Mouse (Mus musculus) cerebellum, adult 11-12 months (tissue): Measurements from ENCODE around the gene Oprd1.

Experiments
- DNase-seq: peaks from one replicate; pipeline ENCODE4 v3.0.0; 2022

The Oprd1 gene

DNA sequence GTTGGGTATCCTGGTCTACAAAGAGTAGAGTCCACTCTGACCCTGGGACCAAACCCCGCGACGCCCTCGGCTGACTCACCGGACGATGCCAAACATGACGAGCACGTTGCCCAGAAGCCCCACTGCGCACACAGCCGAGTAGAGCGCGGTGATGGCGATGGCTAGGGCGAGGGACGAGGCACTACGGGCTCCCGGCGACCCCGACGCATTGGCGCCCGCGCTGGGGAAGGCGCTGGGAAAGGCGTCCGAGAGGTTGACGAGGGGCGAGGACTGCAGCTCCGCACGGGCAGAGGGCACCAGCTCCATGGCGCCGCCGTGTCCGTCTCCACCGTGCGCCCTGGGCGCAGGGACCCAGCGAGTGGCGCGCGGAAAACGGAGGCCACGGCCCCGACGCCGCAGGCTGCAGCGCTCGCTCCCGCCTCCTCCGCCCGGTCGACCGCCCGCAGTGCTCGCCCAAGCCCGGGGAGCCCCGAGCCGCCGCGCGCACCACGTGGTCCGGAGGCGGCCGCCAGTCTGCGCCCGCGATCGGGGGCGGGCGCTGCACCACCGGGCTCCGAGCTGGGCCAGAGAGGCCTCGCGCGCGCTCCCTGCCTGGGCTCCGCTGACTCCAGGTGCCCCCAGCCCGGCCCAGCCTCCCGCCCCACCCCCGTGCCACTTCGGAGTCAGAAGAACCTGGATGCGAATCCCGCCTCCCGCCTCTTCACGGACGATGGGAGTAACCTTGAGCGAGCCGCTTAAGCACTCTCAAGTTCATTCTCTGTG is at the start of gene Oprd1:
Gene Oprd1, minus strand, starts transcription at position 407 of the 762 bp plus-strand sequence.
- DNase-seq: no peak

DNA sequence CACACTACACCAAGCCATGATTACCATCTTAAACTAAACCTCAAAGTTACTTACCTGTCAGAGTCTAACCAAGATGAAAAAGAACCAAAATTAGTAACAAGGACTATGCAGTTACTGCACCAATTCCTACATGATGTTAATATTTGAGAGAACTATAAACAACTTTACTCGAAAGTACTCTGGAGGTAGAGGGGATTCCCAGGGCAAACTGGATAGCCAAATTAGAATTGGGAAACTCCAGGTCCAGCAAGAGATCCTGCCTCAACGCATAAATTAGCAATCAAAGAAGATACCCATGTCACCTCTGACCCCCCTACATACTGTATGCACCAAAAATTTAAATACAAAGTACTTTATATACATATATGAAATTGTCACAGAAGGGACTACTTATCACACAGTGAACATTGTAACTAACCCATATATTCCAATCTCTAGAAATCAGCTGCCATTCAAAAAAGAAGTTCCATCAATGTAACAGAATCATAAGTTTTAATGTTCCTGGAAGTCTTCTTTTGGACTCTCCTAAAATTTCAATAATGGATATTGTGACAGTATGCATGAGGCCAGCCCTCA is 43.6 kb upstream of the Oprd1 start:
- DNase-seq: no peak

DNA sequence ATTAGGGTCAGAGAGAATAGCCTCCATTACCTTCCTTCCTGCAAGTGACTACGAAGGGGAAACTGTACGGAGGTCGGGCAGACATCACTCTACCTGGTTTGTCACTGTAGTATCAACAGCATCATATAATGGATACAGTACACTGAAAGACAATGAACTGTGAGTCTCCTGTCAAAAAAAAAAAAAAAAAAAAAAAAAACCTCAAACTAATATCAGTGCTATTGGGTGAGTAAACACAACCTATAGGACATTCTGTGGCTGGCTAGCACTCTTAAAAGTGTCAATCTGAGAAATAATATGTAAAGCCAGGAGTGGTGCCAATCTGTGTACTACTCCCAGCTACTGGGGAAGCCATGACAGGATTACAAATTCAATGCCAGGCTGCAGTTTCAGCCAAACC is 38.9 kb upstream of the Oprd1 start:
- DNase-seq: no peak

DNA sequence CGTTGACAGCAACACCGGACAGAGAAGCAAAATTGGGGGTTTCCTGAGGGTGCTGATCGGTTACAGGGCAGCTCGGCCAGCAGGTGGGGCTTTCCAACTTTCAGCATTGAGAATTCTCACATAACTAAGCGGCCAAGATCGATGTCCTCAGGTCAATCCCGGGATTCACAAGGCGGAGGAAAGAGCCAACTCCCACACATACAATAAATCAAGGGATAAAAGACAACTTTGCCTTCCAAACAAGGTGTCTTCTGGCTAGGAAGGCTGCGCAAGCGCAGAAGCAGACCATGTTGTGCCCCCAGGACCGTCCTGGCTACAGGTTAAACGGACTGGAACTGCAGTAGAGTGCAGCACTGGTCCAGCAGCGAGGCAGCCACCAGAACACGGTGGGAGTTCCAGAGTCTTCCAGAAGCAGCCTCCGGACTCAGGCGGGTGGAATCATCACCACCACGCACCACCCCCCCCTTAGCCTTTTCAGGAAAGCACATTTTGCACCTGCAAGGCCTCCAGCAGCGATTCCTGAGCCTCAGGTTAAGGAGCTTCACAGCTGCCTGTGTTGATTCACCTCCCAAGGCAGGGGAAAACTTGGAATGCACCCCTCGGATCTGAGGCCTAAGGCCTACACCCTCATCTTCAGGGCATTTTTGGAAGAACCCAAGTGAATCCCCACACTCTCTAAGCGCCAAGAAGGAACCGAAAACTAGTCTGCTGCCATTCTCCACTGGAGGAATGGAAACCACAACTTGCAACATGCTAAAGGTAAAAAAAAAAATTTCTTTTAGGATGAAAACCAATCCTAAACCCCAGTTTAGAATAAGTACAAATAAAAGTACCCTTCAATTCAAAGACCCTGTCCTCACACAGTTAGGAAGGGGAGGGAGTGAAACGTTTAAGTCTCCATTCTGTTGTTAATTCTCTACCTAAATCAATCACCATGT is 37.7 kb upstream of the Oprd1 start:
- DNase-seq: no peak

DNA sequence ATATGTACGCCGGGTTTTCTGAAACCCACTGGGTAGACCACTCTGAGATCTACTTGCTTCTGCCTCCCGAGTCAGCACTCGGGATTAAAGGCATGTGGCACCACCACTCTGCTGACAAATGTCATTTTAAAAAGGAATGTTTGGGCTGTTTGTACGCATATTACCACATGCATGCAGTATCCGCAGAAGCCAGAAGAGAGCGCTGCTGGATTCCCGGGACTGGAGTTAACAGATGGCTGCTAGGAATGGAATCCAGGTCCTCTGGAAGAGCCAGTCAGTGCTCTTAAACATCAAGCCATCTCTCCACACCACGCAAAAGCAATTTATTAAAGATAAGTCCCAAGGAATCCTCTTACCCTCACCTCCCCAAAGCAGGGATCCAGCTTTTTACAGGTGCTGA is 36.4 kb upstream of the Oprd1 start:
- DNase-seq: peak; percentile 36

DNA sequence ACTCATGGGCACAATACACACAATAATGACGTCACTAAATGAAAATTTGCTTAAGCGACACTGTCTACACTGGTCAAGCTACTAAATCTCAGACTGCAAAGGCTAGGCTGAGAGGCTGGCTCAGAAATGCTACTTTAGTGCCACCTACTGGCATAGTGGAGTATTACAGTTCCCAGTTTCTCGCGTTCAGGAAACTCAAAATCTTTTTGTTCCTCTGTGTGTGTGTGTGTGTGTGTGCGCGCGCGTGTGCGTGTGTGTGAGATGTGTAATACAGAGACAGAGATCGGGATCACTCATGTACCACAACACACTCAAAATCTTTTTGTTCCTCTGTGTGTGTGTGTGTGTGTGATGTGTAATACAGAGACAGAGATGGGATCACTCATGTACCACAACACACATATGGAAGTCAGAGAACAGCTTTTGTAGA is 34.4 kb upstream of the Oprd1 start:
- DNase-seq: peak; percentile 18

DNA sequence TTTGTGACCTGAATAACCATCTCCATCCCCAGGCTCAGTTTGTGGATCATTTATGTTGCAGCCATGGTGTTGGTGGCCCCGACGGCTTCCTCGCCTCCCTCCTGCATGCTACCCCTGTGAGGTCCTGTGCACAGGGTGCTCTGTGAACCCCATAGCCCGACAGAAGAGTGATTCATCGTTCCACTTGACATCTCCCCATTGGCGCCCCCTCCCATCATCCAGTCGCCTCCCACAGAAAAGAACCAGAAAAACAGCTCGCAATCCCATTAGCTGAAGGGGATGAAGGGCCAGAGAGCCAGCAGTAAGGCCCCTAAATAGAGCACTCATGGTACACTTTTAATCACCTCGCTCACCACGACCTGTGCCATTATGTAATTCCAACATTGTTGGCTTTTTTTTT is 32.2 kb upstream of the Oprd1 start:
- no peak for DNase-seq

DNA sequence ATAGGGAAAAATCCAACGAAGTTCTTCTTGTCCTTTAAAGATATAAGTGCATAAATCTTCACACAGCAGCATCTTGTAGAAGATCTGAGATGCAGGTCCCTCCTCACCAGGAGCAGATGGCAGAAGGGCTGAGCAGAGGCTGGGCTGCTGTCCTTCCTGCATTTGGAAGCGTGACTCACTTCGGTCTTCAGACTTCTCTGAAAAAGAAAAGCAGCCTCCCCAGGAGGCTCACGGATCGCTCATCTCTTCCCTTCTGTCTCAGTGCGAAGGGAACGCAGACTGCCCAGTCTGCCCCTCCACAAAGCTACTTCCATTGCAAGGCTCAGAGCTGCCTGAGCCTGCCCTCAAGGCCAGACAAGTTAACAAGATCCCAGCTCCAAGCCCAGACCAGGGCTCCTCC is 26.6 kb upstream of the Oprd1 start:
- no peak for DNase-seq

DNA sequence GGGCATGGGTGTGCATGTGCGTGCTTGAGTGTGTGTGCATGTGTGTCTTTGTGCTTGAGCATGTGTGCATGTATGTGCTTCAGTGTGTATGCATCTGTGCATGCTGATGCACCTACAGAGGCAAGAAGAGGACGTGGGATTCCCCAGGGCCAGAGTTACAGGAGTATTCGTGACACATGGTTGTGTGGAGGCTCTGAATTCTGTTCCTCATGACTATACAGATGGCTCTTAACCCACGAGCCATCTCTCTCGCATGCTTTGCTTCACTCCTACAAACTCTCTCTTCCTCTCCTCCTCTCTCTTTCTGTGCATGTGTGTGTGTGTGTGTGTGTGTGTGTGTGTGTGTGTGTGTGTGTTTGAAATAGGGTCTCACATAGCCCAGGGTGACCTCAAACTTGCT is 25.5 kb upstream of the Oprd1 start:
- no peak for DNase-seq

DNA sequence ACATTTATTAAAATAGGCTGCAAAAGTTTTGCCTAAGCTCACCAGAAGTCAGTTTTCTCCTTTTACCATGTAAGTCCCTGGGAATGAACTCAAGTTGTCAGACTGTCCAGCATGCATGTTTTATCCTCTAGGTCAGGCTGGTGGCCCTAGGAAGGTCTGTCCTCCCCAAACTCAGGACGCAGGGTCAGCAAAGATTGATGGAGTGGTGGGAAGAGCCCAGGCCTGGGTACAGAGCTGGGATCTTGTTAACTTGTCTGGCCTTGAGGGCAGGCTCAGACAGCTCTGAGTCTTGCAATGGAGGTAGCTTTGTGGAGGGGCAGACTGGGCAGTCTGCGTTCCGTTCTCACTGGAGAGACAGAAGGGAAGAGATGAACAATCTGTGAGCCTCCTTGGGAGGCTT is 25.0 kb upstream of the Oprd1 start:
- no peak for DNase-seq

DNA sequence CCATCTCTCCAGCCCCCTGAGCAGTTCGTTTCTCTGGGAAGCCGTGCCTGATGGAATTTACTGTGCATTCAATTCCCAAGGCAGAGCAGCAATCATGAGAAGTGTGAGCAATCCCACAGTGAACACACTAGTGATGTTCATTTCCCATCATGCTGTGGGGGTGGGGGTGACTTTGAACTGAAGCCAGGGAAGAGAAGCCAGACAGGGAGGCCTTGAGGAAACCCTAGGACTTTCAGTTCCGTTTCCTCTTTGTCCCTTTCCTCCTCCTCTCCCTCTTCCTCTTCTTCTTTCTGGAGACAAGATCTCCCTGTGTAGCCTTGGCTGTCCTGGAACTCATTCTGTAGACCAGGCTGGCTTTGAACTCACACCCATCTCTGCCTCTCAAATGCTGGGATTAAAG is 23.1 kb upstream of the Oprd1 start:
- no peak for DNase-seq

DNA sequence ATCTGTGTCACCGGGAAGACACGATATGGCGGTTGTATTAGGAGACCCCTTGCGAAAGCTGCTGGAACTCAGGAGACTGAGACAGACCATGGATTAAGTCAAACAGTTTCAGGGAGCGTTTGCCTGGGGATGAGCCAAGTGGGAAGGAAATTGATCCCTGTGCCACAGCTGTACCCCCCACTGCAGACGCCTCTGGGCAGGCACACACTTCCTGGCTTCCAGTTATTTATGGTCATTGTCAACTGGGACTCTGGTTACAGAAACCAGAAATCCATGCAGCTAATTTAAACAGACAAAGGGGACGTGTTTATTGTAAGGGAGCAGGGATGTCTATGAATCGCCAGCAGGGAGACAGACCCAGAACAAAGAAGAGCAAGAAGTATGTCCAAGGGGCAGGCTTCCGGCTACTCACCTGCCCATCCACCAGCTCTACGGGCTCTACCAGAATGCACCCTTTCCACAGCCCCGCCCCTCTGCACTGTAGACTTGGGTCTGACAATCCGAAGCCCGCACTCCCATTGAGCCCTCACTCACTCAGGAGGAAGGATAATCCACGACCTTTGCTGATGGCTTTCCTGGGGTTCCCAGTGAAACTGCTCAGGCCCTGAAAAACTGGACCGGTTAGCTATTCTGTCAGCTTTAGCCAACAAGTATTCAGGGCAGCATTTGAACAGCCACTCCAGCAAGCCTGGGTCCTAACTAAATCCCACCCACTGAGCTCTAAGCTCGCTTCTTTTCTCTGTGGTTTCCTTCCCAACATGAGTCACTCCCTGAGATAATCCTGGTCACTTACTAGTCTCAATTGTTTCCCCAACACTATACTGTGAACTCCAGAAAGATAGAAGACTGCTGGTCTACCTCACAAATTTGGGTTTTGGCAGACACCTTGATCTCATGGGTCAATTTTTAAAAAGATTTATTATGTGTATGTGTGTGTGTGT is 22.3 kb upstream of the Oprd1 start:
- no peak for DNase-seq

DNA sequence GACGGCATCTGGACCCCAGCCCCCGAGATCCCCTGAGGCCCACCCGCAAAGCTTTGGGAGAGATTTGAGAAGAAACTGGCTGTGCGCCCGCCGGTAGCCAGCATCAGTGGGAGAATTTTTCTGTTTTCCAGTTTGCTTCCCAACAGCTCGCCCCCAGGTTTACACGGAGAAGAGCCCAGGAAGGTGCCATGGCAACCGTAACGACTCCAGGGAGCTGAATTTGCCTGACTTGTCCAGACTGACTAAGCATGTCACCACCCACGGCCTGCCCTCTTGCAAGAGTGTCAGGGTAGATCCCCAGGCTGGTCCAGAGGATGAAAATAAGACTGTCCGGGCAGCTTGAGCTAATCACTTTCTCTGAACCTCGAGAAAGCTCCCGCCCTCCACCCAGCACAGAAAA is 21.4 kb upstream of the Oprd1 start:
- no peak for DNase-seq

DNA sequence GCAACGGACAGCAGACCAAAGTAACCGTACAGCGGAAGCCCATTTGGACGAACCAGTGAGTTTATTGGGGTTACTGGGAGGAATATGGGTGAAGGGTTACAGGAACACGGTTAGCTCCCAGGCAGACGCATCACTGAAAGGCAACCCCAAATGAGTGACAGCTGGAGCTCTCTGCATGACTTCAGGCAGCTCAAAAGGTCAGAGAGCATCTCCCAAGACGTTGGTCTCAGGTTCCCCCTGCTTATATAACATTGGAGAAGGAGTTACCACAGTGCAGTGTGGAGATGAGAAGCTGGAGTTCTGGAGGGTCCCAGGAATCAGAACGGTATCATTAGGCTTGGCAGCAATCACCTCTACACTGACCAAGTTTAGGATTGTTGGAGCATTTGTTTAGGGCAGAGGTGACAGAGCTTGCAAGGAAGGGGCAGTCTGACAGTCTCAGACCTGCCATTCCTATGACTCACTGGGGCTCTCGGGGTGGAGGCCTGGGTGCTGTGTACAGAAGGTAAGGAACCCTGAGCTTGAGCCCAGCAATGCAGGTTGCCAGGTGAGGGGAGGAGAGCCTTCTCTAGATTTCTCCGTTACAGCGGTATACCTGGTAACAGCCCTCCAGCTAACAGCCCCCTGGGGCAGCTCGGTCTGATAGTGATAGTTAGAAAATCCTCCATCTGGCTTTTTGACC is 12.8 kb upstream of the Oprd1 start:
- DNase-seq: no peak

DNA sequence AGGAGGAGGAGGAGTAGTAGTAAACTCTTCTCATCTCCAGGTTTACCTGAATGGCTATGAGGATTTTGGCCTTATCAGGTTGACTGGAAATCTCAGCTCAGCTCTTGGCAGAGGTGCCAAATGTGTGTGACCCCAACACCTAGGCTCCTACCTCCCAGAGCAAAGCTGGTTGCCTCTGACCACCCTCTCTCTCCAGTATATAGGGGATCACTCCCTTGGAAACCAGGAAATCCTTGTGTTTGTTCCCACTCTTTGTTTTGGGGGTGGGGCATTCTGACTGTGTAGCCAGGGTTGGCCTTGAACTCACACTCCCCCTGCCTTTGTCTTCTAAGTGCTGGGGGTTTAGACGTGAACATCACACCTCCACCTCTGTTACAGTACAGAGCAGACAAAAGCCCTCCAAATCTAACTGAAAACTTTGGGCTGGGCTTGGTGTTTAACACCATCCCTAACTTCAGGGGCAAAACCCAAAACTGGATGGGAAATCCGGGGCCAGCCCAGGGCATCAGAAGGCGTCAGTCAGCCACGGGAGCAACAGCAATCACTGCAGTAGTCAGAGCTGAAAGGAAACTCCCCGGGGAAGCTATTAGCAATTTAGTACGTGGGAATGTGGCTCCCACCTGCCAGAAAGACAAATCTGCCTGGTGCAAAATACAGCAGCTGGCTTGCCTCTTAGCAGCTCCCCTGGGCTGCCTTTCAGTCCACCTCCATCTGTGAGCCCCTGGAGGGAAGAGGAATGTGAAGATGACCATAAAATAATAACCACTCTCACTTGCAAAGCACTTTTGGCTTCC is 10.8 kb upstream of the Oprd1 start:
- DNase-seq: no peak

DNA sequence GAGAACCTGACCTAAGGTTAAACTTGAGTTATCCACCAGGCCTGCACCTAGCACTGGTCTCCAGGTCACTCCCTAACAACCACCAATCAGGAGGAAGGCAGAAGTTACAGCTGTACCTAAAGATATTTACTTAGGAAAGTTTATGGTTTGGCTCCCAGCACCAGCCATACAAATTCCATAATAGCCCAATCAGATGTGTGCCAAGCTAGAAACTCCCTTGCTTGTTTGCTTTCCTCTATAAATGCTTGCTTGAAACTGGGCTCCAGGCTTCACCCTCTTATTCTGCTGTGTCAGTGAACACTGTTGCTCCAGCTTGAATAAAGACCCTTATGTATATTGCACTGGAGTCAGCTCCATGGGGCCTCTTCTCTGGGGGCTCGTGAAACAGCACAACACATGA is 7.4 kb upstream of the Oprd1 start:
- no peak for DNase-seq

DNA sequence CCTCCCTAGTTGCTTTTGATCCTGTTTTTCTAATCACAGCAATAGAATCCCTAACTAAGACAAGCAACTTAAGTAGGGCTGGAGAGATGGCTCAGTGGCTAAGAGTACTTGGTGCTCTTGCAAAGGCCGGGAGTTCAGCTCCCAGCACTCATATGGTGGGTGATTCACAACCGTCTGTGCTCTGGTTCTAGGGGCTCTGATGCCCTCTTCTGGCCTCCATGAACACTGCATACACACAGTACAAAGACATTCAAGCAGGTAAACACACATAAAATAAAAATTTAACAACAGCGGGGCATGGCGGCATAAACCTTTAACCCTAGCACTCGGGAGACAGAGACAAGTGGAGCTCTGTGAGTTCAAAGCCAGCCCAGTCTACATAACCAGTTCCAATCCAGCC is 1.9 kb upstream of the Oprd1 start:
- DNase-seq: no peak

DNA sequence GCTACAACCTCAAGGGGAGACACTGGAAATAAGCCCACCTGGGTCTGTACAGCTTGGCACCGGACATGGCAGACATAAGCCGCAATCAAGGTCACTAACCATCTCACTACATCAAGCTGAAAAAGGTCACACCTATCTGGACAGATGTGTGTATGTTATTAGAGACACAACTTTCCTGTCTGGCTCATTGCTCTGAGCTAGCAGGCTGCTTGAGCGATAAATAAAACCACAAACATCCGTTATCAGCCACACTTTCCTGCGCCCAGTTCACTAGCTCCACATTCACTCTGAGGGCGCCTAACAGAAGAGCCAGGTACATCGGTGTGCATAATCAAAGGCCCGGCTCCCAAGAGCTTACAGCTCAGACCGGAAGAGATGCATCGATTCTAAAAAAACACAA is 806 bp upstream of the Oprd1 start:
- DNase-seq: no peak

DNA sequence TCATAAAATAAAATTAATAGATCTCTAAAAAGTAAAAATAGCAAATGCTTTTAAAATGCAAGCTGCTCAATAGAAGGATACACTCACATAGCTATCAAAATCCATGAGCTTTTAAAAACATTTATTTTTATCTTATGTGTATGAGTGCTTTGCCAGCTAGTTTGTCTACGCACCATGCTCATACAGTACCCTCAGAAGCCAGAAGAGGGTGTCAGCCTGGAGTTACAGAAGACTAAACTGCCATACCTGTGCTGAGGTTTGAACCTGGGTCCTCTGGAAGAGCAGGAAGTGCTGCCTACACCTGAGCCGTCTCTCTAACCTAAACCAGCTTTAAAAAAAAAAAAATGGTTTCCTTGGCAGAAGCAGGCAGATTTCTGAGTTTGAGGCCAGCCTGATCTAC is 5.6 kb downstream of the Oprd1 start:
- no peak for DNase-seq

DNA sequence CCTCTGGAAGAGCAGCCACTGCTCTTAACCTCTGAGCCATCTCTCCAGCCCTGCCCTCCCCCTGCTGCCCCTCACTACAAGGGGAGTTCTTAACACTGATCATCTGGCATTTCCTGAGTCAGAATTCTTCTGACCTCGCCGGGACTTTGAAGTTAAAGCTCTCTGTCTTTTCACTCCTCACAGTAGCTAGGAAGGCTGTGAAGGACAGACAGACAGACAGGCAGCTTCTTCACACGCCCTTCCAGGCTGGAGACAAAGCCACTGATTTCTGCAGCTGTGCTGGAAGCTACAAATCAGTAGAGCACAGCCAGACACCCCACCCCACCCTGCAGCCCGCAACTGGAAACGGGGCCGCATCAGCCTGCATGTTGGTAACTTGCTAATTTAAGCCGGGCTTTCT is 7.3 kb downstream of the Oprd1 start:
- no peak for DNase-seq

DNA sequence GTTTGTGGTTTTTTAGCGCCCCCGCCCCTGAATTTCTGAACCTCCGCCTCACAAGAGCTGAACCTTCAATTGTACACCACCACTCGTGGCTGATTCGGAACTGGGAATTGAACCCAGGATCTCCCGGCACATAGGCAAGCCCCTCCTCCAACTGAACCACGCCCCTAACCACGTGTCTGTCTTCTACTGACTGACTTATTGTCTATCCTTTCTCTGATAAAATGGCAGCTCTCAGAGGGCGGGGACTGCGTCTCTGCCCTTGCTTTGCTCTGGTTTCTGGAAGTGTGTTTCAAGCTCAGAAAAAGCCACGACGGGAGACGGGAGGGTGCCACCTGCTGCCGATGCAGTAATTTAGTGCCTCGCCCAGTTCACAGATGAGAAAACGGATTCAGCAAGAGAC is 10.4 kb downstream of the Oprd1 start:
- DNase-seq: no peak
